Mouse (Mus musculus): ENCODE results near the gene Ccdc15.

Gene Ccdc15

GRCm38 (mm10) chr9:37347988-37348642 is at the start of gene Ccdc15:
Gene Ccdc15, minus strand, starts transcription at chr9:37348432.
- DNase-seq (ENCODE audit: low spot score in 2 of 2), result peak; percentile 89 to 97

GRCm38 (mm10) chr9:37393482-37394131 is 45.4 kb upstream of the Ccdc15 start:
- no peak for DNase-seq (ENCODE audit: low spot score in 2 of 2)

- no peak for DNase-seq (ENCODE audit: low spot score in 2 of 2)
These were observed 43.8 kb upstream of the Ccdc15 start for GRCm38 (mm10) chr9:37392071-37392470.

GRCm38 (mm10) chr9:37390891-37391290 is 42.7 kb upstream of the Ccdc15 start:
- DNase-seq (ENCODE audit: low spot score in 2 of 2), result no peak

- no peak for DNase-seq (ENCODE audit: low spot score in 2 of 2)
These were observed 36.3 kb upstream of the Ccdc15 start for GRCm38 (mm10) chr9:37384284-37385182.

- no peak for DNase-seq (ENCODE audit: low spot score in 2 of 2)
These were observed 34.9 kb upstream of the Ccdc15 start for GRCm38 (mm10) chr9:37383161-37383560.

GRCm38 (mm10) chr9:37375718-37376117 is 27.5 kb upstream of the Ccdc15 start:
- DNase-seq (ENCODE audit: low spot score in 2 of 2), result no peak

- DNase-seq (ENCODE audit: low spot score in 2 of 2), result no peak
These were observed 23.1 kb upstream of the Ccdc15 start for GRCm38 (mm10) chr9:37371232-37371801.

GRCm38 (mm10) chr9:37368860-37369259 is 20.6 kb upstream of the Ccdc15 start:
- no peak for DNase-seq (ENCODE audit: low spot score in 2 of 2)

- DNase-seq (ENCODE audit: low spot score in 2 of 2), result no peak
These were observed 20.0 kb upstream of the Ccdc15 start for GRCm38 (mm10) chr9:37368081-37368830.

- DNase-seq (ENCODE audit: low spot score in 2 of 2), result no peak
These were observed 19.3 kb upstream of the Ccdc15 start, which contains the start of gene Hepacam for GRCm38 (mm10) chr9:37367301-37368080. Gene Hepacam, plus strand, starts transcription at chr9:37367351.

- no peak for DNase-seq (ENCODE audit: low spot score in 2 of 2)
These were observed 17.5 kb upstream of the Ccdc15 start for GRCm38 (mm10) chr9:37365706-37366105.

- no peak for DNase-seq (ENCODE audit: low spot score in 2 of 2)
These were observed 16.2 kb upstream of the Ccdc15 start for GRCm38 (mm10) chr9:37364392-37364791.

- no peak for DNase-seq (ENCODE audit: low spot score in 2 of 2)
These were observed 15.3 kb upstream of the Ccdc15 start for GRCm38 (mm10) chr9:37363551-37363950.

- DNase-seq (ENCODE audit: low spot score in 2 of 2), result no peak
These were observed 14.6 kb upstream of the Ccdc15 start for GRCm38 (mm10) chr9:37362881-37363280.

- DNase-seq (ENCODE audit: low spot score in 2 of 2), result no peak
These were observed 13.9 kb upstream of the Ccdc15 start for GRCm38 (mm10) chr9:37362084-37362483.

GRCm38 (mm10) chr9:37359331-37360220 is 11.3 kb upstream of the Ccdc15 start:
- DNase-seq (ENCODE audit: low spot score in 2 of 2), result peak in 1 of 2 experiments; percentile 58

GRCm38 (mm10) chr9:37358713-37359330 is 10.6 kb upstream of the Ccdc15 start:
- DNase-seq (ENCODE audit: low spot score in 2 of 2), result no peak

- no peak for DNase-seq (ENCODE audit: low spot score in 2 of 2)
These were observed 6.3 kb upstream of the Ccdc15 start for GRCm38 (mm10) chr9:37354485-37354884.

Data from frontal cortex, postnatal 25 days (tissue).